Comparison of ENCODE assay signal across 16 mouse cellular contexts in the genomic region with DNA sequence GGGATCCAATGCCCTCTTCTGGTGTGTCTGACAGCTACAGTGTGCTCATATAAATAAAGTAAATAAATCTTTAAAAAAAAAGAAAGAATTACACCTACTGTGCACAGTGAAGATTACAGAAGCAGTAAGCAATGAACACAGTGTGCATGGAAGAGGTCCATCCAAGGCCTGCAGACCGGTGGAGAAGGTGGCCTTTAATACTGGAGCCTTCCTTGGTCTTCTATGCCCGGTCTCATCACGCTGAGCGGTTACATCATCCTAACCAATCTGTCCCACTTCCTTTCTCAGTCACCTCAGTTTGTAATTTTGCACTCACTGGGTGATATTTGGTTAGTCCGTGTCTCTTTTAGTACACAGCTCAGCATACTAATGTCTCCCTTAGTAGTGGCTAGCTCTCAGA.
"Had no signal": no experiment of that assay in that cellular context is flagged by ENCODE, and none has a peak within 500 bp of the region (broad histone marks: within the 10 kb centered on the region; RNA-seq: fewer than 3 reads in every experiment).

No protein-coding gene starts in this region.

- H3K9ac ChIP-seq: limb, embryonic 15.5 days; liver, embryonic 12.5 days; lung, embryonic 14.5 days; midbrain, embryonic 15.5 days; neural tube, embryonic 12.5 days had no signal

- H3K36me3 ChIP-seq: limb, embryonic 15.5 days; liver, embryonic 12.5 days; midbrain, embryonic 15.5 days; neural tube, embryonic 12.5 days had no signal

- H3K4me1 ChIP-seq: liver, embryonic 12.5 days; midbrain, embryonic 15.5 days had no signal

- H3K27me3 ChIP-seq: limb, embryonic 15.5 days; liver, embryonic 12.5 days; megakaryocyte, embryonic 14.5 days; midbrain, embryonic 15.5 days; neural tube, embryonic 12.5 days had no signal

- H3K4me2 ChIP-seq: limb, embryonic 15.5 days; liver, embryonic 12.5 days; lung, embryonic 14.5 days; midbrain, embryonic 11.5 days; midbrain, embryonic 15.5 days; neural tube, embryonic 12.5 days had no signal

- DNase-seq: kidney, postnatal 14 days; layer of hippocampus, adult 9-11 months; layer of hippocampus, postnatal 36 days; lung, embryonic 14.5 days; lung, postnatal 10 days; right cerebral cortex, postnatal 4 days; spleen, adult 18-20 months; thymus, adult 2 months; thymus, postnatal 25 days had no signal

- H3K9me3 ChIP-seq: limb, embryonic 15.5 days; liver, embryonic 12.5 days; megakaryocyte, embryonic 14.5 days; midbrain, embryonic 15.5 days; neural tube, embryonic 12.5 days had no signal

- H3K27ac ChIP-seq: limb, embryonic 15.5 days; liver, embryonic 12.5 days; macrophage; midbrain, embryonic 15.5 days; neural tube, embryonic 12.5 days had no signal

- H3K4me3 ChIP-seq: limb, embryonic 15.5 days; liver, embryonic 12.5 days; megakaryocyte, embryonic 14.5 days; midbrain, embryonic 15.5 days; neural tube, embryonic 12.5 days had no signal

- ATAC-seq: liver, embryonic 12.5 days; midbrain, embryonic 15.5 days had no signal
